8 mouse cellular contexts compared by ENCODE assay signal in genomic region chr11:104289199-104290031, GRCm38 (mm10). TPM values are rescaled to one million over a fixed set of nuclear protein-coding genes. Genes with fewer than 3 reads are reported as not detected.
DNase-seq lines count a peak whose midpoint lies in the region; ATAC-seq and TF ChIP-seq lines count a peak whose summit lies in the region.

No protein-coding gene starts in this region.

- peak; percentile 95 for DNase-seq in heart, adult 11 months
- DNase-seq in heart, postnatal 25 days (ENCODE audit: low spot score), result no peak
- peak; percentile 90 for DNase-seq in embryo, embryonic 10 days (ENCODE audit: low spot score)
- peak; percentile 69 for DNase-seq in gastrocnemius, adult 2 months
- DNase-seq in left cerebral cortex, postnatal 36 days (ENCODE audit: low spot score in 2 of 2), result peak; percentile 60 to 74
- peak; percentile 79 for DNase-seq in mesoderm, embryonic 11.5 days (ENCODE audit: low read depth, low spot score)
- peak; percentile 57 for DNase-seq in right cerebral cortex, postnatal 4 days

- peak overlapping the region; percentile 39 for H3K4me2 ChIP-seq in intestine, embryonic 16.5 days (ENCODE audit: low read depth, low read length)

- H3K27me3 ChIP-seq in intestine, embryonic 16.5 days (replicated peaks; ENCODE audit: control insufficient read depth, insufficient read depth, low read length), result no peaks in the 10 kb centered on the region

- intact Hi-C loops in heart, postnatal 25 days (cut with DNase I), result no loop called here
- intact Hi-C loops in gastrocnemius, adult 2 months (cut with DNase I), result no loop called here
- intact Hi-C loops in left cerebral cortex, postnatal 36 days (cut with DNase I), result no loop called here

- 17% methylated on average over 13 of the region's 13 CpGs for WGBS in intestine, embryonic 16.5 days

- TF ChIP-seq CTCF in gastrocnemius, adult 2 months (IDR thresholded peaks at IDR 0.05), result peak; percentile 69

- no peaks in the 10 kb centered on the region for H3K9me3 ChIP-seq in intestine, embryonic 16.5 days (ENCODE audit: control insufficient read depth, low read length)

- H3K36me3 ChIP-seq in intestine, embryonic 16.5 days (ENCODE audit: control insufficient read depth, insufficient read depth, low read length), result no peaks in the 10 kb centered on the region

- peak; percentile 71 for ATAC-seq in intestine, embryonic 16.5 days

- peaks cover 14% of the 10 kb centered on the region for H3K4me1 ChIP-seq in intestine, embryonic 16.5 days (ENCODE audit: control insufficient read depth, insufficient read depth, low read length)

- peak overlapping the region; percentile 72 for H3K27ac ChIP-seq in gastrocnemius, adult 2 months
- peak overlapping the region; percentile 86 for H3K27ac ChIP-seq in intestine, embryonic 16.5 days (ENCODE audit: low read length)

- H3K9ac ChIP-seq in intestine, embryonic 16.5 days (ENCODE audit: low read depth, low read length), result peak overlapping the region; percentile 55

- H3K4me3 ChIP-seq in gastrocnemius, adult 2 months, result no peak overlapping the region; the same call in 1 of the 2 replicates
- H3K4me3 ChIP-seq in intestine, embryonic 16.5 days (ENCODE audit: low read length), result no peak overlapping the region

RNA-seq across cellular contexts. Expression of gene Mapt, which starts 58.2 kb away (rescaled TPM):
- total RNA-seq in heart, postnatal 25 days (2021), result 10 to 100 TPM; 67.0 to 70.7 TPM
- total RNA-seq in gastrocnemius, adult 2 months (2021), result 10 to 100 TPM; 66.3 to 79.2 TPM
- 13.6 and 15.8 TPM in 2 replicates for polyA plus RNA-seq in intestine, embryonic 16.5 days (2015; fragmentation: Nextera tagmentation; extraction: Ambion mirVana)
- total RNA-seq in left cerebral cortex, postnatal 36 days (2021), result 100 to 1,000 TPM; 349 to 367 TPM

Comparison
In these comparisons a context has a peak if more than half of its experiments do, and no peak if none do; other contexts are left out.
1. RNA of gene Mapt, which starts 58.2 kb away (total RNA-seq): 349 to 367 TPM in left cerebral cortex, postnatal 36 days; 66.3 to 79.2 TPM in gastrocnemius, adult 2 months and 67.0 to 70.7 TPM in heart, postnatal 25 days; every median in the first group is over 4 times any median in the second.